1 mouse cellular context compared by ENCODE assay signal in the genomic region with DNA sequence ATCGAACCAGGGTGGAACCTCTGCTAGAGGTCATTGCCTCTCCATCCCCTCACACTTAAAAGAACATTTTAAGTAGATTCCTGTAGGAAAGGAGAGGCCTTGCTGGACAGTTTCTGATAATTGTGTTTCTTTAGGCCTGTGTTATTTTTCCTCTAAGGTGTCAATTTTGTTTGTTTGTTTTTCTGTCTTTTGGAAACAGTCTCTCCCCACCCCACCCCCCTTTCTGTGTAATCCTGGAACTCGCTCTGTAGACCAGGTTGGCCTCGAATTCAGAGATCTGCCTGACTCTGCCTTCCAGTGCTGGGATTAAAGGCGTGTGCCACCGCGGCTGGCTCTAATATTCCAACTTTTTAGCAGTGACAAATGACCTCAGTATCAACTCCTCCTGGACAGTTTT.
TF ChIP-seq lines count a peak whose summit lies in the region.

No protein-coding gene starts in this region.

TF ChIP-seq in MEL, 35 proteins besides CTCF, POLR2A, EP300 and RAD21:
- TF ChIP-seq CHD1 (IDR thresholded peaks at IDR 0.05; ENCODE audit: low read depth, low read length): peak; percentile 95; the same call in 1 of the 2 replicates
- no peak for TF ChIP-seq ZKSCAN1 (IDR thresholded peaks at IDR 0.05; ENCODE audit: low read depth, low read length)
- TF ChIP-seq TCF12 (IDR thresholded peaks at IDR 0.05; ENCODE audit: low read depth, low read length): no peak
- TF ChIP-seq SIN3A (IDR thresholded peaks at IDR 0.05; ENCODE audit: low read length): no peak
